Comparison of ENCODE assay signal across 8 mouse cellular contexts in genomic region chr8:107824640-107825039, GRCm38 (mm10).
DNase-seq lines count a peak whose midpoint lies in the region; ATAC-seq and TF ChIP-seq lines count a peak whose summit lies in the region.

No protein-coding gene starts in this region.

- TF ChIP-seq CTCF in lung, embryonic 14.5 days (IDR thresholded peaks at IDR 0.05; ENCODE audit: low read depth) = no peak
- TF ChIP-seq CTCF in lung, adult 2 months (IDR thresholded peaks at IDR 0.05; ENCODE audit: insufficient read depth, low read length) = no peak
- peak; percentile 35 for TF ChIP-seq CTCF in hindbrain, postnatal 0 days (IDR thresholded peaks at IDR 0.05; ENCODE audit: low read depth)

- no peak for TF ChIP-seq POLR2A in lung, adult 2 months (IDR thresholded peaks at IDR 0.05; ENCODE audit: borderline replicate concordance, extremely low read depth, low read depth, low read length)

- H3K9me3 ChIP-seq in lung, embryonic 14.5 days (ENCODE audit: low read depth, low read length) = no peaks in the 10 kb centered on the region
- no peaks in the 10 kb centered on the region for H3K9me3 ChIP-seq in hindbrain, postnatal 0 days (ENCODE audit: low read length)
- no peaks in the 10 kb centered on the region for H3K9me3 ChIP-seq in neural tube, embryonic 13.5 days

- H3K4me3 ChIP-seq in lung, embryonic 14.5 days (ENCODE audit: low read depth, low read length) = peak overlapping the region; percentile 15; the same call in 1 of the 2 replicates
- H3K4me3 ChIP-seq in lung, adult 2 months (replicated peaks; ENCODE audit: extremely low read depth, low read depth, low read length) = no peak overlapping the region
- peak overlapping the region; percentile 23 for H3K4me3 ChIP-seq in hindbrain, postnatal 0 days (ENCODE audit: low read length)
- H3K4me3 ChIP-seq in neural tube, embryonic 13.5 days = peak overlapping the region; percentile 22

- ATAC-seq in lung, embryonic 14.5 days (ENCODE audit: insufficient read depth) = no peak
- ATAC-seq in hindbrain, postnatal 0 days = no peak
- no peak; the same call in 1 of the 2 replicates for ATAC-seq in neural tube, embryonic 13.5 days (ENCODE audit: low read depth)
- ATAC-seq in activated CD4-positive, CD25-positive, alpha-beta regulatory T cell, adult 4 months = no peak

- H3K27ac ChIP-seq in lung, embryonic 14.5 days (ENCODE audit: low read depth) = no peak overlapping the region
- no peak overlapping the region for H3K27ac ChIP-seq in hindbrain, postnatal 0 days
- H3K27ac ChIP-seq in neural tube, embryonic 13.5 days (replicated peaks) = peak overlapping the region; percentile 64

- peak overlapping the region; percentile 33; the same call in 1 of the 2 replicates for H3K9ac ChIP-seq in lung, embryonic 14.5 days
- no peak overlapping the region; the same call in 1 of the 2 replicates for H3K9ac ChIP-seq in hindbrain, postnatal 0 days (replicated peaks; ENCODE audit: low read length)
- peak overlapping the region; percentile 59 for H3K9ac ChIP-seq in neural tube, embryonic 13.5 days

- WGBS in lung, embryonic 14.5 days = 2% methylated on average over 14 of the region's 14 CpGs
- WGBS in lung, adult 2 months = 6% methylated on average over 14 of the region's 14 CpGs
- under 1% methylated on average over 14 of the region's 14 CpGs for WGBS in hindbrain, postnatal 0 days
- under 1% methylated on average over 14 of the region's 14 CpGs for WGBS in neural tube, embryonic 13.5 days

- H3K27me3 ChIP-seq in lung, embryonic 14.5 days (ENCODE audit: insufficient read depth, low read length) = no peaks in the 10 kb centered on the region
- no peaks in the 10 kb centered on the region; the same call in 1 of the 2 replicates for H3K27me3 ChIP-seq in hindbrain, postnatal 0 days (ENCODE audit: insufficient read depth, low read length)
- H3K27me3 ChIP-seq in neural tube, embryonic 13.5 days = no peaks in the 10 kb centered on the region

- H3K4me1 ChIP-seq in lung, embryonic 14.5 days (ENCODE audit: insufficient read depth) = peaks cover 7% of the 10 kb centered on the region
- H3K4me1 ChIP-seq in lung, adult 2 months (ENCODE audit: control insufficient read depth, insufficient read depth, low read length) = no peaks in the 10 kb centered on the region
- 0 out of 2 replicates have a peak, but pooled peaks cover 4% of the 10 kb centered on the region for H3K4me1 ChIP-seq in hindbrain, postnatal 0 days (ENCODE audit: insufficient read depth, low read length)
- peaks cover 36% of the 10 kb centered on the region for H3K4me1 ChIP-seq in neural tube, embryonic 13.5 days (replicated peaks)

- H3K4me2 ChIP-seq in lung, embryonic 14.5 days = peak overlapping the region; percentile 56
- peak overlapping the region; percentile 58 for H3K4me2 ChIP-seq in hindbrain, postnatal 0 days (ENCODE audit: low read depth, low read length)
- H3K4me2 ChIP-seq in neural tube, embryonic 13.5 days = peak overlapping the region; percentile 57

- no peaks in the 10 kb centered on the region for H3K36me3 ChIP-seq in lung, embryonic 14.5 days (ENCODE audit: insufficient read depth)
- H3K36me3 ChIP-seq in hindbrain, postnatal 0 days (ENCODE audit: insufficient read depth, low read length) = no peaks in the 10 kb centered on the region
- H3K36me3 ChIP-seq in neural tube, embryonic 13.5 days = no peaks in the 10 kb centered on the region

- peak; percentile 16 for DNase-seq in adrenal gland, postnatal 25 days
- no peak for DNase-seq in adrenal gland, adult 18-20 months (ENCODE audit: low spot score in 2 of 2)
- peak; percentile 31 for DNase-seq in lung, embryonic 14.5 days
- no peak for DNase-seq in lung, adult 2 months
- DNase-seq in hindbrain, postnatal 0 days (ENCODE audit: low spot score) = peak; percentile 55
- no peak for DNase-seq in layer of hippocampus, adult 9-11 months

Comparison
In these comparisons a context has a peak if more than half of its experiments do, and no peak if none do; other contexts are left out.
1. DNase-seq: peak in adrenal gland, postnatal 25 days (single experiment), lung, embryonic 14.5 days (single experiment) and hindbrain, postnatal 0 days (single experiment); none in adrenal gland, adult 18-20 months (0 of 2), lung, adult 2 months (single experiment) and layer of hippocampus, adult 9-11 months (single experiment).
2. Peak in every context shown above with its lines, with median percentiles within 50 percentile points of each other: H3K4me2 ChIP-seq.